Mouse (Mus musculus) limb, embryonic 10.5 days (tissue): ENCODE data around the gene Lman2l. TPM values are rescaled to one million over a fixed set of nuclear protein-coding genes. Genes with fewer than 3 reads are reported as not detected.

Experiments
- DNase-seq: peaks from one replicate; pipeline ENCODE4 v3.0.0-alpha.2; 2017; ENCODE audit warnings: low spot score
- H3K27ac ChIP-seq: fragments of 300-500 bp; sonication (generic); 2 replicates; pipeline ENCODE4 v1.5.1; 2016; ENCODE audit warnings: mild to moderate bottlenecking
- H3K27me3 ChIP-seq: fragments of 300-500 bp; sonication (generic); 2 replicates; pipeline ENCODE4 v1.6.1; 2016; ENCODE audit warnings: low read depth, mild to moderate bottlenecking; ENCODE audit not compliant: poor library complexity, severe bottlenecking
- H3K36me3 ChIP-seq: fragments of 300-500 bp; sonication (generic); 2 replicates; pipeline ENCODE4 v1.6.1; 2016; ENCODE audit warnings: mild to moderate bottlenecking, moderate library complexity
- H3K4me1 ChIP-seq: fragments of 300-500 bp; sonication (generic); 2 replicates; pipeline ENCODE4 v1.6.1; 2016
- H3K4me3 ChIP-seq: fragments of 300-500 bp; sonication (generic); 2 replicates; pipeline ENCODE4 v1.5.1; 2016; ENCODE audit warnings: mild to moderate bottlenecking, moderate library complexity
- H3K9me3 ChIP-seq: fragments of 300-500 bp; sonication (generic); replicated peaks from 2 replicates; pipeline ENCODE4 v1.6.1; 2016; ENCODE audit warnings: mild to moderate bottlenecking
- WGBS: fragments of 180-500 bp; shearing (Covaris S2); methylation state at CpG from one replicate; pipeline ENCODE4 v1.1.7; 2016; 5-methylcytosine and 5-hydroxymethylcytosine counted together
- polyA plus RNA-seq: library from polyadenylated mRNA; unstranded; fragments of >200 nt; fragmentation: Nextera tagmentation; extraction: Ambion mirVana; gene quantifications from 2 replicates; pipeline ENCODE4 v1.2.1, GENCODE M21; 2016

Lman2l gene
- polyA plus RNA-seq = 53.7 and 59.8 TPM in 2 replicates

DNA sequence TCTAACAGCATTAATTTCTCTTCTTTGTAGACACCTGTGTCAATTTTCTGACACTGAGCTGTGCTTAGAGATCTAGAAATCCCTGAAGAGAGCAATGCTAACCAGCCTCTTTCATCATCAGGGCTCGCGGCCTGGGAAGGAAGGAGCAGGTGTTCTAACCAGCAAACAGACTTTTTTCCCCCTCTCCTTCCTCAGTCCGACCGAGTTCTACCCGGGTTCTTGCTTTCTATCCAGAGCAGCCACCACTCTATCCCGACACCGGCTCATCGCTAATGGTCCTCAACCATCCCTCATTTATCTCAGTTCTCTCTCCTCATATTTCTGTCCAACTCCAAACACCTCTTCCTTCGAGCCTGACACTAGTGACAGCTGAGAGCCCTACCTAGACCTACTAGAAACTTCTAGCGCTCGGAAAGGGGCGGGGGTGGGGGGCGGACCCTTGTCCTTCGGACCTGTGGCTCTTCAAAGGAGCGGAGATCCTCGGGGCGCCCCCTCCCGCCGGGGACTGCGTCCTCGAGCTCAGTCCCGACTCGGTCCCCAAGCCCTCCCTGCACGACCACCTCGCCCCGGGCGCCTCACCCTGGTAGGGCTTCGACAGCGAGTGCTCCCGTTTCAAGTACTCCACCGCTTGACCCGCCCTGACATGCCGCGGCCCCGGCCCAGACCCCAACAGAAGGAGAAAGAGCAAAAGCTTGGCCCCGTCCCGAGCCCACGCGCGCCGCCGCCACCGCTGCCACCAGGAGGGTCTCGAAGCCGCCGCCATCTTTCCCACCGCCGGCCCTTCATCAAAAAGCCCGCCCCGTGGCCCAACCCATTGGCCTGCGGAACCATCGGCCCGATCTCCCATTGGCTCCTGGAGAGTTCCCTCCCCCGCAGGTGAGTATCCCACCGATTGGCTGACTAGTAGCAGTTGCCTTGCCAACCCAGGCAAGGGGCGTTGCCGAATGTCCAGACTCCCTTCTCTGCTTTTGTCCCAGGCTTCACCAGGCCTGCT, at the start of gene Lman2l:
Lman2l (minus strand) TSS at position 801 of the 994 bp plus-strand sequence.
- Histone ChIP-seq H3K4me3 (peak within 1 kb of the TSS; percentile 90), H3K36me3 (peaks cover 34% of the 10 kb centered on the region), H3K9me3 (no peaks in the 10 kb centered on the region), H3K4me1 (peaks cover 10% of the 10 kb centered on the region), H3K27me3 (no peaks in the 10 kb centered on the region), H3K27ac (peak within 1 kb of the TSS; percentile 92)
- WGBS = 1% methylated on average over 57 of the region's 57 CpGs
- peak; percentile 94 for DNase-seq

GRCm38 (mm10) chr1:36493299-36493698, 48.2 kb upstream of the Lman2l start:
- no peaks in the 10 kb centered on the region for H3K9me3 ChIP-seq
- DNase-seq = no peak
- 51% methylated on average over 6 of the region's 6 CpGs for WGBS

DNA sequence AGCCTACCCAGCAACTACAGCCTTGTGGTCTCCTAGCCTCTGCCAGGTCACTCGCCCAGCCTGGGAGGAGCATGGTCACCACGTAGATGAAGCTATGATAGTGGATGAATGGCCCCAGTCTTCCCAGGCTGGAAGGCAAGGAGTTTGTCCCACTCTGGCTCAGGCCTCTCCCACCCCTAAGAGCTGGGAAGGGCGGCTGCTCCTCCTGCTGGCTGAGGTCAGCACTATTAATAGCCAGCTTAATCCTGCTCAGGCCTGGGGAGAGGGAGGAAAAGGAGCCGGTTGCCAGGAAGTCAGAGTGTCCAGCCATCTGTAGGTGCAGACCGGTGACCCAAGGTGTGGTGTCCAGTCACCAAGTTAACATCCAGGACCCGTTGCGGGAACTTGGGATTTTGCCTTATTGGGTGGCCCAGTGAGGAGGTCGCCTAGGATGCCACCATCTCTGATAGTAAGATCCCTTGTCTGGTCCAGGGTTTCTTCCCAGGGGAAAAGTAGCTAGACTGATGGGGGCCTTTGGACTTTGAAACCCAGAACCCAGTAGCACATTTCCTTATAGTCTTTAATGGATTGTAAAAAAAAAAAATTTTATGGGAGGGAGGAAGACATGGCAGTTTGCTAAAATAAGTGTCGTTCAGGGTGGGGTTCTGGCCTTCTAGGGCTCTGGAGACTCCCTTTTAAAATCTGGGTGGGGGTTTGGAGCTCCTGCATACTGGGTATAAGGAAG, 47.5 kb upstream of the Lman2l start:
- H3K27me3 ChIP-seq = no peaks in the 10 kb centered on the region
- H3K27ac ChIP-seq = peak overlapping the region; percentile 42; the same call in 1 of the 2 replicates
- 48% methylated on average over 9 of the region's 9 CpGs for WGBS
- peaks cover 20% of the 10 kb centered on the region for H3K4me1 ChIP-seq
- H3K4me3 ChIP-seq = no peak overlapping the region
- peak; percentile 53 for DNase-seq
- H3K9me3 ChIP-seq = no peaks in the 10 kb centered on the region
- no peaks in the 10 kb centered on the region for H3K36me3 ChIP-seq

More at GRCm38 (mm10) chr1:36493299-36493698, 48.2 kb upstream of the Lman2l start:
- H3K36me3 ChIP-seq = peaks cover 3% of the 10 kb centered on the region; the same call in 1 of the 2 replicates
- H3K27ac ChIP-seq = 0 out of 2 replicates have a peak overlapping the region, but pooled peaks have one; percentile 17
- no peaks in the 10 kb centered on the region for H3K27me3 ChIP-seq
- H3K4me3 ChIP-seq = no peak overlapping the region
- peaks cover 20% of the 10 kb centered on the region for H3K4me1 ChIP-seq

DNA sequence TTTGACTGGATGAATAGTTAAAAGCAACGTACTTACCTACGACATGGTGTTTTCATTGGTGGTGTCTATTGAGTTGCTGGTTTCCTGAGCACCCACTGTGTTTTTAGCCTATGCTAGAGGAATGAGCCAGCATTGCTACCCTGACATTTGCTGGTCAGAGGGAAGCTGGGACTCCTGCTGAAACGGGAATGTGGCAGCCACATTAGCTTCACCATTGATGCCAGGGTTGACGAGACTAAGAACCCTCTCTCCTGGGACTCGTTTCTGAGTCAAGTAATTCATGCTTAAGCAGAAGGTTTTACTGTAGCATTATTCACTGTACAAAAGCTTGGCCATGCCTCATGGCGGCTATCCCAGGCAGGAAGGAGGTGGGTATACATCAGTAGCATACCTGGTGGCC, 44.6 kb upstream of the Lman2l start:
- no peak overlapping the region for H3K27ac ChIP-seq
- no peaks in the 10 kb centered on the region for H3K27me3 ChIP-seq
- H3K9me3 ChIP-seq = no peaks in the 10 kb centered on the region
- H3K4me1 ChIP-seq = peaks cover 23% of the 10 kb centered on the region
- no peak overlapping the region for H3K4me3 ChIP-seq
- WGBS = 86% methylated on average over 6 of the region's 6 CpGs
- no peak for DNase-seq
- no peaks in the 10 kb centered on the region for H3K36me3 ChIP-seq

DNA sequence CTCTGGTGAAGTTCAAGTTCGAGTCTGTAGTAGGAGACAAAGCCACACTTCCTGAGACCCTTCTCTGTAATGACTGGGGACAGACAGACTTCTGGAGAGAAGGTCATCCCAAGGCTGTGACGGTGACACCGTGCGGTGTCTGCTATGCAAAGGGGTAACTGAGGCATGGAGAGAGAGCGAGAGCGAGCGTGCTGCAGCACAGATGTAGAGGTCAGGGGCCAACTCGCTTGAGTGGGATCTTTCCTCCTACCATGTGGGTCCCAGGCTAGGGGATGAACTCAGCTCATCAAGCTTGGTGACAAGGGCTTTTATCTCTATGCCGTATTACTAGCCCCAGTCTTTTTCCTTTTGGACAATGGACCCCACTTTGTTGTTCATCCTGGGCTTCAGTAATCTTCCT, 42.0 kb upstream of the Lman2l start:
- 92% methylated on average over 9 of the region's 9 CpGs for WGBS
- Histone ChIP-seq H3K9me3 (no peaks in the 10 kb centered on the region), H3K27ac (no peak overlapping the region), H3K4me3 (no peak overlapping the region), H3K27me3 (no peaks in the 10 kb centered on the region), H3K36me3 (no peaks in the 10 kb centered on the region), H3K4me1 (peaks cover 10% of the 10 kb centered on the region)
- no peak for DNase-seq

DNA sequence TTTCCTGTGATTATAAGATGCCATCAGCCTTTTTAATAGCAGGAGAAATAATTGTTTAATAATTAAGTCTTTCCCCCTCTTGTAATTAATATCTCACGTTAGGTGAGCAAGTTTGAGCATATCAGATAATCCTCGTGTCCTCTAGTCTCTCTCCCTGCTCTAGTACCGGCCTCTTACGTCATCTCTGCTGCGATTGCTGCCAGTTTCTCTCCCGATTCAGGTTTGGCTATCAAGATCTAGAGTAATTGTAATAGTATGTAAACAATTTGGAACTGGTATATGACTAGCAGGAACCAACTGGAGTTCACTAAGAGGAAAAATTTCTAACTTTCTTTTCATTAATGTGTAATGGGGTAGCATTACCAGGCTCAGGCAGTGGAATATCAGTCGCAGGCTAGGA, 40.0 kb upstream of the Lman2l start:
- no peak overlapping the region for H3K27ac ChIP-seq
- DNase-seq = no peak
- H3K4me3 ChIP-seq = no peak overlapping the region
- no peaks in the 10 kb centered on the region for H3K27me3 ChIP-seq
- H3K4me1 ChIP-seq = peaks cover 7% of the 10 kb centered on the region; the same call in 1 of the 2 replicates
- 90% methylated on average over 7 of the region's 7 CpGs for WGBS
- H3K36me3 ChIP-seq = no peaks in the 10 kb centered on the region
- no peaks in the 10 kb centered on the region for H3K9me3 ChIP-seq

DNA sequence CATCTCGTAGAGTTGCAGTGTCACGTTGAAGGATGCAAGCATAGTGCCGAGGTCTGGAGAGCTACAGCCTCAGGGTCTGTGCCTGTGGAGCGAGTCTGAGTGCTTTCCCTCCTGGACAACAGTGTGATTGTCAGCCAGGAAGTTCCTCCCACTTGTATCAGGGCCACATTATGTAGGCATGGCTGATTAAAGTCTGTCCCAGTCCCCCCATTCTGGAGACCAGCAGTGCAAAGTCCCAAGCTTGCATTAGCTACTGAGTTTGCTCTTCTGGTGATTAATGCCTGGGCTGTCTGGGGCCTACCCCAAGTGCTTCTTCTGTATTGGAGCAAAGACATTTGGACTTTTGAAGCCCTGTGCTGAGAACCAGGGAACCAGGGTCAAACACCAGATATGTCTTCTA, 38.8 kb upstream of the Lman2l start:
- H3K27me3 ChIP-seq = no peaks in the 10 kb centered on the region
- peaks cover 7% of the 10 kb centered on the region; the same call in 1 of the 2 replicates for H3K4me1 ChIP-seq
- DNase-seq = no peak
- no peak overlapping the region for H3K4me3 ChIP-seq
- no peaks in the 10 kb centered on the region for H3K36me3 ChIP-seq
- H3K27ac ChIP-seq = no peak overlapping the region
- 80% methylated on average over 4 of the region's 4 CpGs for WGBS
- no peaks in the 10 kb centered on the region for H3K9me3 ChIP-seq

- Histone ChIP-seq H3K4me3 (no peak overlapping the region), H3K27me3 (no peaks in the 10 kb centered on the region), H3K36me3 (no peaks in the 10 kb centered on the region), H3K4me1 (peaks cover 20% of the 10 kb centered on the region), H3K9me3 (no peaks in the 10 kb centered on the region), H3K27ac (no peak overlapping the region)
- DNase-seq = no peak
- 88% methylated on average over 12 of the region's 12 CpGs for WGBS
Measured at GRCm38 (mm10) chr1:36479903-36480899, 35.1 kb upstream of the Lman2l start.

DNA sequence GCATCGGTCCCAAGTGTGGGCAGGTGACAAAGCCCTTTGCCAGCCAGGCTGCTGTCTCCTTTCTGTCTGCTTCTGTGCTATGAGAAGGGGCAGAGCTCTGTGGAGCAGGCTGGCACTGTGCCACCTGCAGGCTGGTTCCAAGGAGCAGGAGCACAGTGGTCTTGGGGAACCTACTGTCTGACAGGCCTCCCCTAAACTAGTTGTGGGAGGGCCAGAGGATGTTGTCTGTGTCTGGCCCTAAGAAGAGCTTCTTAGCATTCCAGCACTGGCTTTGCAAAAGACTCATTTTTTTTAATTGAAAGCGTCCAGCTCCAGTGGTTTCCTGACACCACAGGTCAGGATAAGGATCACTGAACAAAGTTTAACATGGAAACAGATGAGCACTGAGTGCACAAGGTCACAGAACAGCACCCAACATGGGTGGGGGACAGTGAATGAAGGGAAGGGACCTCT, 33.3 kb upstream of the Lman2l start:
- Histone ChIP-seq H3K27me3 (no peaks in the 10 kb centered on the region), H3K36me3 (no peaks in the 10 kb centered on the region), H3K27ac (no peak overlapping the region), H3K9me3 (no peaks in the 10 kb centered on the region), H3K4me1 (peaks cover 38% of the 10 kb centered on the region), H3K4me3 (no peak overlapping the region)
- no peak for DNase-seq
- 73% methylated on average over 2 of the region's 2 CpGs for WGBS

GRCm38 (mm10) chr1:36476426-36476825, 31.4 kb upstream of the Lman2l start:
- no peaks in the 10 kb centered on the region for H3K27me3 ChIP-seq
- H3K27ac ChIP-seq = peak overlapping the region; percentile 73; the same call in 1 of the 2 replicates
- no peaks in the 10 kb centered on the region for H3K9me3 ChIP-seq
- H3K4me1 ChIP-seq = peaks cover 50% of the 10 kb centered on the region
- WGBS = 90% methylated on average over 7 of the region's 7 CpGs
- H3K4me3 ChIP-seq = no peak overlapping the region
- DNase-seq = no peak
- no peaks in the 10 kb centered on the region for H3K36me3 ChIP-seq

DNA sequence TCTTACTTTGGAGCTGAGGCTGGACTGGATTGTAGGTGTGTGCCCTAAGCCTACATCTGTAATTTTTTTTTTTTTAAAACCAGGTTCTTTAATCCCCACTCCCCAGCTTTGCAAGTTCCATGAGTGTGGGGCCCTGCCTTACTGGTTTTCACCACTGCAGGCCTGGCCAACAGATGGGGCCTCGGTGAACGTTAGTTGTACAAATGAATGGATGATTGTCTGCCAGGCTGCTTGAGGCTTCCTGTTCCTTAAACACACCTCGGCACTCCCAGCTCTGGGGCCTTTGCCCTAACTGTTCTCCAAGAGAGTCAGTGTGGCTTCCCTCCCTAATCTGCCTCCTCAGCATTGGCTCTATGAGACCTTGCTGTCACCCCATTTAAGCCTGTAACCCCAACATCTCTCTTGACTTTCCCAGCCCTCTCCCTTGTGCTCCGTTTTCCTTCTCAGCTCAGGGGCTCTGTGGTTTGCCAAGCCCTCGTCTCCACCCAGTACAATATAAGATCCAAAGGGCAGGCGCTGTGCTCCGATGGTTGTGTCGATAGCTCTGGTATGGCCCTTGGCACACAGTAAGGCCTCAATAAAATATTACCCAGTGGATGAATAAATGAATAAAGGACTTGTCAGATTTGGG, 30.5 kb upstream of the Lman2l start:
- Histone ChIP-seq H3K27me3 (no peaks in the 10 kb centered on the region), H3K36me3 (no peaks in the 10 kb centered on the region), H3K4me1 (peaks cover 56% of the 10 kb centered on the region), H3K4me3 (peak overlapping the region; percentile 65; the same call in 1 of the 2 replicates), H3K27ac (peak overlapping the region; percentile 73), H3K9me3 (no peaks in the 10 kb centered on the region)
- WGBS = 65% methylated on average over 8 of the region's 8 CpGs
- DNase-seq = no peak
